Mouse (Mus musculus) left cerebral cortex, adult 11 months (tissue): Measurements from ENCODE around the gene Nat8f3.
"Not testable (repeated sequence)": the region's sequence is repeated elsewhere in the genome, so short reads cannot be mapped to it uniquely, and the experiment has no call there.

Experiments used
- DNase-seq: peaks from one replicate; pipeline ENCODE4 v3.0.0; 2022; ENCODE audit warnings: low spot score

Gene Nat8f3

GRCm38 (mm10) chr6:85765532-85765931 is at the start of gene Nat8f3:
Nat8f3 (minus strand) TSS chr6:85765754.
- DNase-seq = not testable (repeated sequence)

- no peak for DNase-seq
Observed at GRCm38 (mm10) chr6:85813339-85813738, 47.8 kb upstream of the Nat8f3 start.

- not testable (repeated sequence) for DNase-seq
Observed at GRCm38 (mm10) chr6:85810942-85811537, 45.5 kb upstream of the Nat8f3 start.

GRCm38 (mm10) chr6:85810514-85810913 is 45.0 kb upstream of the Nat8f3 start:
- DNase-seq = not testable (repeated sequence)

GRCm38 (mm10) chr6:85809784-85810183 is 44.2 kb upstream of the Nat8f3 start:
- not testable (repeated sequence) for DNase-seq

GRCm38 (mm10) chr6:85803180-85803579 is 37.6 kb upstream of the Nat8f3 start:
- not testable (repeated sequence) for DNase-seq

- not testable (repeated sequence) for DNase-seq
Observed at GRCm38 (mm10) chr6:85763127-85764070, 2.2 kb downstream of the Nat8f3 start.

GRCm38 (mm10) chr6:85762678-85763077 is 2.9 kb downstream of the Nat8f3 start:
- not testable (repeated sequence) for DNase-seq

GRCm38 (mm10) chr6:85755705-85756249 is 9.8 kb downstream of the Nat8f3 start:
- DNase-seq = not testable (repeated sequence)

DNA sequence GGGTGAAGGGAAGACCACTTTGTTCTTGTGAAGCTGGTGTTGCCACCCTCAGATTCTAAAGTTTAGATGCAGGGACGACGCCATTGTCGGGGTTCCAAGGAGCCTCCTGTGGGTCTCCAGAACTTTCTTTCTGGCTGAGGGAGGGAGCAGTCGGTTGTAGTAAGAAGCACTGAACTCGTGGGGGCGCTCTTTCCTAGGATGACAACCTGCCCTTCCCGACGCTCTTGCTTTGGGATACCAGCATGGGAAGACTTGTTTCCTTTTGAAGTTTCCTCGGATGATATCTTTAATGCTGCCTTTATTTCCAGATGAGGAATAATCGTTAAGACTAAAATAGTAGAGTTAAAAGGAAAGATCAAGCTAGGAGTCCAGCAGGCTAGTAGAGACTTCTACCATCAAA is 52.4 kb downstream of the Nat8f3 start, which contains the start of gene Nat8f7:
Gene Nat8f7 (minus strand): TSS at position 101 of the 400 bp plus-strand sequence.
- DNase-seq = not testable (repeated sequence)

DNA sequence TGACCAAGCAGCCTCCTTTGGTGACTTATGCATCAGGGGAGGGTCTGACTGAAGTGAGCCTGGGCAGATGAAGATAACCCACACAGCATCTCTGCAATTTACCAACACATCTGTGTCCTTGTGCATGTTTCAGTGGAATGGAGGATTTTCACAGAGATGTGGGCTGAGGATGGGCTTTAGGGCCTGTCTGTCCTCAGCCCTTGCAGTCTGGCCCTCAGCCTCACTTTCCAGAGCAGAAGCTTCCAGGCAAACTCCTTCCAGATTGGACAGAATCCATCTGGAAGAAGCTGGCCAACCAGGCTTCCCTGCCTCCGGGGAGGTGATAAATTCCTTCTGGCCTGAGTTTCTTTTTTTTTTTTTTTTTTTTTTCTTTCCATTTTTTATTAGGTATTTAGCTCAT is 55.9 kb downstream of the Nat8f3 start:
- DNase-seq = not testable (repeated sequence)

DNA sequence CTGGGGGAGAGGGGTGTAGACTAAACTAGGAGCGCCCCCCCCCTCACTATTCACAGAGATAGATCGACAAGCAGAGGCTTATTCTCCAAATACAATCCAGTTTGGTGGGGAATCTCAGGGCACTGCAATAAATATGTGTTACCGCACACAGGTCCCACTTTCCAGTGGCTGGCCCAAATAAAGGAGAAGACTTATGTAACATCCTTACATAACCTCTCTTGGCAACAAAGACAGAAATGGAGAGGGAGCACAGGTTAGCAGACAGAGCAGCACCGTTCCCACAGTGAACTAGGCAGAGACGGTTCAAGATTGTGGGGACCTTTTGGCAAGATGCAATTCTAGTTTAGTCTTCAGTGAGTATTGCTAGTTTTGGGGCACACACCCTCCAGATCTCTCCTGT is 56.3 kb downstream of the Nat8f3 start:
- peak; percentile 1 for DNase-seq

DNA sequence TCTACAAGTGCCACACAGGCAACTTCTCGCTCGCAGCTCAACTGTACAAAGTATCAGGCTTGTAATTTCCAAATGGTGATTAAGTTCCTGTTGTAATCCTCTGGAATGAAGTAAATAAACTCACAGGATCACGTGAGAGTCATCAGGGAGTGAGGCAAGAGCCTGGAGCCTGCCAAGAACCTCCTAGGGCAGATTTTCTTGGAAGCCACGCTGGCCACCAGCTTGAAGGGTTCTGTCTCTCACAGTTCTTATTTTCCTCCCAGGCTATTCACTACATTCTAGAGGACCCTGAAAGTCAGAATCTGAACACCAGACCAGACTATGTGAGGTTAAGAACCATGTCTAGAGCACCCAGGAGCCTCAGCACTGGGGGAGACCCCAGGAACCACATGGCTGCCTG is 63.6 kb downstream of the Nat8f3 start:
- not testable (repeated sequence) for DNase-seq
